Mouse (Mus musculus) cortical plate, adult 2 months (tissue): ENCODE measurements around the gene Tpm1.

Experiments
- CTCF ChIP-seq: fragments of 200-500 bp; IDR thresholded peaks from 2 replicates; pipeline ENCODE4 v1.5.1; 2011; ENCODE audit warnings: mild to moderate bottlenecking, control low read depth, low read length; ENCODE audit not compliant: insufficient read depth; ENCODE audit errors: extremely low read depth
- POLR2A ChIP-seq: fragments of 200-500 bp; IDR thresholded peaks from 2 replicates; pipeline ENCODE4 v1.6.1; 2011; ENCODE audit warnings: mild to moderate bottlenecking, low read length, control low read depth; ENCODE audit not compliant: insufficient read depth; ENCODE audit errors: extremely low read depth

- no peak for TF ChIP-seq CTCF
- TF ChIP-seq POLR2A = no peak
Measured at GRCm38 (mm10) chr9:66991021-66991749, 58.0 kb downstream of the Tpm1 start.
